Mouse (Mus musculus) bone marrow macrophage, adult 2 months (primary cell): Measurements from ENCODE around the gene Pik3r2.
A peak's percentile ranks its signal among the peaks of the same experiment; 100 is the strongest.

Source experiments
- CTCF ChIP-seq: IDR thresholded peaks from 2 replicates; pipeline ENCODE4 v1.5.1; 2012; ENCODE audit warnings: low read depth, mild to moderate bottlenecking, low read length, moderate library complexity
- POLR2A ChIP-seq: IDR thresholded peaks from 2 replicates; pipeline ENCODE4 v1.6.1; 2012; ENCODE audit warnings: mild to moderate bottlenecking, low read depth, low read length, borderline replicate concordance

- TF ChIP-seq CTCF: no peak
- peak; percentile 89 for TF ChIP-seq POLR2A
Measured at GRCm38 (mm10) chr8:70791975-70792691, 15.6 kb upstream of the Pik3r2 start.
